ENCODE assay signal across 8 mouse cellular contexts in genomic region chr5:108268127-108269062, GRCm38 (mm10). TPM values are rescaled to one million over a fixed set of nuclear protein-coding genes. Genes with fewer than 3 reads are reported as not detected.
DNase-seq lines count a peak whose midpoint lies in the region; ATAC-seq and TF ChIP-seq lines count a peak whose summit lies in the region.

Gene Dr1 (plus strand): TSS chr5:108268897.

- peak within 1 kb of the TSS; percentile 90 for H3K9ac ChIP-seq in hindbrain, embryonic 15.5 days

- H3K27me3 ChIP-seq in hindbrain, embryonic 15.5 days, result no peaks in the 10 kb centered on the region

- no peaks in the 10 kb centered on the region for H3K36me3 ChIP-seq in hindbrain, embryonic 15.5 days

- H3K4me1 ChIP-seq in hindbrain, embryonic 15.5 days (replicated peaks), result peaks cover 39% of the 10 kb centered on the region

- H3K4me3 ChIP-seq in hindbrain, embryonic 15.5 days, result peak within 1 kb of the TSS; percentile 82
- peak within 1 kb of the TSS; percentile 61 for H3K4me3 ChIP-seq in left cerebral cortex, adult 2 months

- 4% methylated on average over 48 of the region's 55 CpGs for WGBS in hindbrain, embryonic 15.5 days

- intact Hi-C loops in left cerebral cortex, adult 2 months (cut with DNase I), result loop anchor here (2.0 to 10.0 kb wide), 4 partner anchors 44 to 364 kb away; partner anchors contain the start of genes Ccdc18, Mtf2, Pigg and Rpl5

- TF ChIP-seq CTCF in left cerebral cortex, adult 2 months (IDR thresholded peaks at IDR 0.05), result no peak

- peak within 1 kb of the TSS; percentile 96 for H3K27ac ChIP-seq in hindbrain, embryonic 15.5 days (replicated peaks)
- H3K27ac ChIP-seq in left cerebral cortex, adult 2 months, result peak within 1 kb of the TSS; percentile 95

- DNase-seq in WW6 (ENCODE audit: low read depth, low spot score), result peak; percentile 77
- peak; percentile 83 to 90 for DNase-seq in cerebellum, postnatal 36 days
- DNase-seq in frontal cortex, postnatal 36 days (ENCODE audit: low spot score in 2 of 2), result peak; percentile 79 to 82
- DNase-seq in left cerebral cortex, adult 2 months (ENCODE audit: extremely low spot score in 1 of 2, low spot score in 2 of 2), result peak; percentile 86 to 87
- DNase-seq in right cerebral cortex, postnatal 10 days (ENCODE audit: low spot score in 2 of 2), result peak; percentile 92
- peak; percentile 72 to 86 for DNase-seq in urinary bladder, postnatal 36 days (ENCODE audit: low spot score in 2 of 2)

- no peaks in the 10 kb centered on the region for H3K9me3 ChIP-seq in hindbrain, embryonic 15.5 days

- ATAC-seq in hindbrain, embryonic 15.5 days (ENCODE audit: low FRiP score, low read depth), result peak; percentile 99
- peak; percentile 86 for ATAC-seq in megakaryocyte, adult 5-6 weeks (ENCODE audit: poor library complexity, severe bottlenecking)

- H3K4me2 ChIP-seq in hindbrain, embryonic 15.5 days, result peak within 1 kb of the TSS; percentile 91

RNA-seq across cellular contexts. Expression of gene Dr1, which starts in this region (rescaled TPM):
- polyA plus RNA-seq in hindbrain, embryonic 15.5 days (2015; fragmentation: Nextera tagmentation; extraction: Ambion mirVana), result 39.8 and 41.8 TPM in 2 replicates
- total RNA-seq in left cerebral cortex, adult 2 months (2021), result 10 to 100 TPM; 33.9 to 34.8 TPM
- 158 and 178 TPM in 2 replicates for total RNA-seq in megakaryocyte, adult 5-6 weeks (2015)
- 116 and 118 TPM in 2 replicates for total RNA-seq in megakaryocyte, adult 5-6 weeks (2017)

Comparison
In these comparisons a context has a peak if more than half of its experiments do, and no peak if none do; other contexts are left out.
1. Peak in every context shown above with its lines: DNase-seq, ATAC-seq, H3K4me3 ChIP-seq and H3K27ac ChIP-seq.